Mouse (Mus musculus): ENCODE data around the gene Tmod2.
"Not testable (repeated sequence)": the region's sequence is repeated elsewhere in the genome, so short reads cannot be mapped to it uniquely, and the experiment has no call there.

Gene Tmod2

GRCm38 (mm10) chr9:75549010-75549409 is 62.1 kb downstream of the Tmod2 start:
- peak in 1 of 2 experiments; percentile 37 for DNase-seq

GRCm38 (mm10) chr9:75546885-75547553 is 64.1 kb downstream of the Tmod2 start:
- peak; percentile 93 to 95 for DNase-seq

GRCm38 (mm10) chr9:75545514-75545913 is 65.6 kb downstream of the Tmod2 start:
- DNase-seq, result no peak

DNA sequence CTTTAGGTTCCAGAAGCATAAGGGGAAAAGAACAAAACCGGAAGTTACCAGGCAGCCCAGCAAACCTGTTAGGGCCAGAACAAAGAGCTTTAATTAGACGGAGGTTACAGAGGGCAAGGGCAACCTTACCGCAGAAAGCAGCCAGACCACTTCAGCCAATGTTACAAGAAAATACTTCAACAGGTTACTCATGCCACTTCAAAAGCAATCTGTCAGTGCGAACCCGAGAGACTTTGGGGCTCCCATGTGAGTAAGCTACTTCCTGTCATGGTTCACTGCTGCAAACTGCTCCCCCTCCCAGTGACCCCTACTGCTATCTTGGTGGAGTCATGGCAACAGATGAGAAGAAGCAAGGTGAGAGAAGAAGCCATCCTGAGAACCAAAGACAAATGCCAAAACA is 69.6 kb downstream of the Tmod2 start:
- peak in 1 of 2 experiments; percentile 17 for DNase-seq

GRCm38 (mm10) chr9:75536422-75536821 is 74.7 kb downstream of the Tmod2 start:
- DNase-seq, result no peak

DNA sequence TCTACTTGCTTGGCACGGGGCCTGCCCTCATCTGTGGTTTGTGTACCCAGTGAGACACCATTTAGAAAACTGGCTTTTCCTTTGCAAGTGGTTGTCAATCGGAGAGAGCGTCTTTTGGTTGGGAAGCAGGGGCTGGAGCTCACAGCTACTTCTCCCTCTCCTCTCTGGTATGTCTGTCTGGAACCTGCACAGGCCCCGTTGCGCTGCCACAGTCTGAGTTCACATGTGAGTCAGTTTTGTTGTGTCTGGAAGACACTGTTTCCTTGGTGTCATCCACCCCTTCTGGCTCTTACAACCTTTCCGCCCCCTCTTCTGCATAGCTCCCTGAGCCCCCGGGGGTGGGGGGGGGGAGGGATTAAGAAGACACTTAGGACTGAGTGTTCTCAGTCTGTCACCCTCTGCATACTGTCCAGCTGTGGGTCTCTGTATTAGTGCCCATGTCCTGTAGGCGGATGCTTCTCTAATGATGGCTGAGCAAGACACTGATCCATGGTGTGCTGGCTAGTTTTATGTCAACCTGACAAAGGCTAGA is 76.6 kb downstream of the Tmod2 start:
- no peak for DNase-seq

- not testable (repeated sequence) for DNase-seq
Measured at GRCm38 (mm10) chr9:75532989-75533388, 78.1 kb downstream of the Tmod2 start.

- DNase-seq, result no peak
Measured at GRCm38 (mm10) chr9:75532461-75532860, 78.7 kb downstream of the Tmod2 start.

DNA sequence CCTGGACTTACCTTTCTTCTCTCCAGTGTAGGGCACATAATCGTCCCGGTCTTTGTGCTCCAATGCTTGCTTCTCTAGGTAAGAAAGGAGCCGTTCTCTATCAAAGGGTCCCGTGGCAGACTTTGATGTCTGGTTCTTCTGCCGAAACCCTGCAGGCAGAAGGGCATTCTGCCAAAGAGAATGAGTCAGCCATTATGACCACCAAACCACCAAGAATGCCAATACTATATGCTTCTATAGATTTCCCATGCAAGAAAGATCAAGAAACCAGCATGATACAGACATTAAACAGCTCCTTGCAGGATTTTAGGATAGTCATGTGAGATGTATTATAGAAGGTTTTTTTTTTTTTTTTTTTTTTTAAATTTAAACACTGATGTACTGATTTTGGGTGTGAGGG is 81.8 kb downstream of the Tmod2 start:
- DNase-seq, result no peak

DNA sequence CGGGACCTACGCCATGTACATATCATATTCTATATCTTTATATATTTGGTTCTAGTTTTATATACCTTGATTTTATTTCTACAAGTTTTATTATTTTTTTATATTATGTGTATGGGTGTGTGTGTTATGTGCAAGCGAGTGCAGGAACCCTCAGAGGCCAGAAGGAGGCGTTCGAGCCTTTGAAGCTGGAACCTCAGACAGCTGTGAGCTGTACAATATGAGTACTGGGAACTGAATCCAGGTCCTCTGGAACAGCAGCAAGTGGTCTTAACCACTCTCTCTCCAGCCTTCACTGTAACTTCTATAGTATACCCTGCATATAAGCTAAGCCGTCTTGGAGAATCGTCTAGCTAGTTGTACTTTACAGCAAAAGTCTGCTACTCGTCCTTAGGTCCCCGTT is 83.0 kb downstream of the Tmod2 start:
- DNase-seq, result no peak

- peak; percentile 42 to 45 for DNase-seq
Measured at GRCm38 (mm10) chr9:75527368-75528059, 83.6 kb downstream of the Tmod2 start.

DNA sequence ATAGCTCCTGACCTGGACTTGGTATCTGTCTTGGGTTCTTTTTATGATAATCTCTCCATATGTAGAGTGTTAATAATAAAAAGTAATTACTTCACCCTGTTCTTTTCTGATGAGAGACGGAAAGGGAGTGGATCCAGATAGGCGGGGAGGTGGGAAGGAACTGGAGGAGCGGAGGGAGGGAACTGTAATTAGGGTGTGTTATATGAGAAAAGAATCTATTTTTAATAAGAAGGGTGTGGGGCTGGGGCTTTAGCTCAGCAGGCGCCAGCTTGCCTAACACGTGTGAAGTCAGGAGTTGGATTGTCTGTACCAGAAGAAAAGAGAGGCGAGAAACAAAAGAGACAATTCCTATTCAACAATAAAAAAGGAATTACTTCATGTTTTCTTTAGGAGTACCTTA is 87.5 kb downstream of the Tmod2 start:
- no peak for DNase-seq

GRCm38 (mm10) chr9:75522217-75522616 is 88.9 kb downstream of the Tmod2 start:
- DNase-seq, result peak in 1 of 2 experiments; percentile 4

DNA sequence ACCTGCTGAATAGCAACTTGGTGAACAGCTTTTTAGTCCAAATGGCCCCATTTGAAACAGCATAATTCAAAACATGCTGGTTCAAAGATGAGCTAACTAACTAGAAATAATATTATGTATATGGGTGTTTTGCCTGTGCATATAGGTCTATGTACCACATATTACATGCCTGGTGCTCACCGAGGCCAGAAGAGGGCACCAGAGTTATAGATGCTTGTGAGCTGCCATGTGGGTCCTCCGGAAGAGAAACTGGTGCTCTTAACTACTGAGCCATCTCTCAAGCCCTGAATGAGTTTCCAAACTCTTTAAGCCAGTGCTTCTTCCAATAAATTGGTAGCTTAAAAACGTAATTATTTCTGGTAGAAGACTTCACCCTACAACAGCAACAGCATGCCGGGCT is 89.3 kb downstream of the Tmod2 start:
- DNase-seq, result peak; percentile 49 to 76

GRCm38 (mm10) chr9:75520940-75521339 is 90.2 kb downstream of the Tmod2 start:
- no peak for DNase-seq

GRCm38 (mm10) chr9:75517751-75518150 is 93.4 kb downstream of the Tmod2 start:
- no peak for DNase-seq
